Mouse (Mus musculus) megakaryocyte, adult 5-6 weeks (primary cell): ENCODE results near the gene Polr1b. TPM values are rescaled to one million over a fixed set of nuclear protein-coding genes. Genes with fewer than 3 reads are reported as not detected.
A peak's percentile ranks its signal among the peaks of the same experiment; 100 is the strongest.

Source experiments
- ATAC-seq: 2 replicates; pipeline ENCODE4 v1.8.0; 2016; ENCODE audit warnings: mild to moderate bottlenecking, inconsistent platforms; ENCODE audit not compliant: poor library complexity, severe bottlenecking
- total RNA-seq, 2 experiments: library from RNA; stranded (forward) in 1 of 2; stranded (reverse) in 1 of 2; fragments of 153-499, 151-499 nt in 1 of 2; fragments of 221-1000, 200-1000 nt in 1 of 2; gene quantifications; 2 replicates each; pipeline versions ENCODE4 v1.2.3 to v1.2.4; 2015 to 2017

Polr1b gene
- total RNA-seq (2015) (2.6 and 3.3 TPM in 2 replicates), total RNA-seq (2017) (7.1 and 11.7 TPM in 2 replicates)

GRCm38 (mm10) chr2:129100784-129101310, at the start of gene Polr1b:
Gene Polr1b (plus strand): TSS chr2:129100995.
- ATAC-seq, result peak; percentile 99

GRCm38 (mm10) chr2:129052451-129052983, 48.3 kb upstream of the Polr1b start:
- ATAC-seq, result no peak

GRCm38 (mm10) chr2:129055741-129056140, 45.1 kb upstream of the Polr1b start:
- no peak for ATAC-seq

- ATAC-seq, result 0 out of 2 replicates have a peak, but pooled peaks have one; percentile 47
Measured at GRCm38 (mm10) chr2:129056597-129056996, 44.2 kb upstream of the Polr1b start.

- no peak for ATAC-seq
Measured at GRCm38 (mm10) chr2:129057256-129057655, 43.5 kb upstream of the Polr1b start.

GRCm38 (mm10) chr2:129057920-129058361, 42.9 kb upstream of the Polr1b start:
- no peak for ATAC-seq

GRCm38 (mm10) chr2:129061456-129062059, 39.2 kb upstream of the Polr1b start:
- ATAC-seq, result no peak

- ATAC-seq, result peak; percentile 91
Measured at GRCm38 (mm10) chr2:129065437-129066282, 35.1 kb upstream of the Polr1b start, which contains the start of gene Ttl. Gene Ttl (plus strand): TSS chr2:129065942.

- ATAC-seq, result peak; percentile 71
Measured at GRCm38 (mm10) chr2:129066326-129066725, 34.5 kb upstream of the Polr1b start.

- ATAC-seq, result no peak
Measured at GRCm38 (mm10) chr2:129070296-129070695, 30.5 kb upstream of the Polr1b start.

GRCm38 (mm10) chr2:129078313-129078712, 22.5 kb upstream of the Polr1b start:
- peak; percentile 56; the same call in 1 of the 2 replicates for ATAC-seq

- ATAC-seq, result no peak
Measured at GRCm38 (mm10) chr2:129079194-129079593, 21.6 kb upstream of the Polr1b start.

- no peak for ATAC-seq
Measured at GRCm38 (mm10) chr2:129081097-129081496, 19.7 kb upstream of the Polr1b start.

- no peak for ATAC-seq
Measured at GRCm38 (mm10) chr2:129083514-129083913, 17.3 kb upstream of the Polr1b start.

GRCm38 (mm10) chr2:129084959-129085358, 15.8 kb upstream of the Polr1b start:
- ATAC-seq, result peak; percentile 83

- no peak for ATAC-seq
Measured at GRCm38 (mm10) chr2:129087520-129087919, 13.3 kb upstream of the Polr1b start.

- ATAC-seq, result no peak
Measured at GRCm38 (mm10) chr2:129090370-129090769, 10.4 kb upstream of the Polr1b start.

GRCm38 (mm10) chr2:129092810-129093209, 8.0 kb upstream of the Polr1b start:
- no peak for ATAC-seq

GRCm38 (mm10) chr2:129093926-129094724, 6.7 kb upstream of the Polr1b start:
- ATAC-seq, result no peak

- no peak for ATAC-seq
Measured at GRCm38 (mm10) chr2:129112924-129113323, 12.1 kb downstream of the Polr1b start.
